Mouse (Mus musculus) intestine, embryonic 15.5 days (tissue): Measurements from ENCODE around the gene Hao1. TPM values are rescaled to one million over a fixed set of nuclear protein-coding genes. Genes with fewer than 3 reads are reported as not detected.

Source experiments
- ATAC-seq: fragments of 200-750 bp; cut with Nextera tagmentation; 2 replicates; pipeline ENCODE4 v1.8.0; 2017; ENCODE audit warnings: moderate TSS enrichment, moderate library complexity
- H3K27ac ChIP-seq: fragments of 300-500 bp; sonication (generic); 2 replicates; pipeline ENCODE4 v1.5.1; 2015; ENCODE audit warnings: mild to moderate bottlenecking, inconsistent platforms
- H3K27me3 ChIP-seq: fragments of 300-500 bp; sonication (generic); replicated peaks from 2 replicates; pipeline ENCODE4 v1.6.1; 2015; ENCODE audit warnings: inconsistent platforms
- H3K36me3 ChIP-seq: fragments of 300-500 bp; sonication (generic); 2 replicates; pipeline ENCODE4 v1.6.1; 2015; ENCODE audit warnings: inconsistent platforms
- H3K4me1 ChIP-seq: fragments of 300-500 bp; sonication (generic); replicated peaks from 2 replicates; pipeline ENCODE4 v1.6.1; 2015; ENCODE audit warnings: inconsistent platforms
- H3K4me2 ChIP-seq: fragments of 300-500 bp; sonication (generic); replicated peaks from 2 replicates; pipeline ENCODE4 v1.6.1; 2015; ENCODE audit warnings: mild to moderate bottlenecking, inconsistent platforms
- H3K4me3 ChIP-seq: fragments of 300-500 bp; sonication (generic); replicated peaks from 2 replicates; pipeline ENCODE4 v1.5.1; 2015; ENCODE audit warnings: inconsistent platforms
- H3K9ac ChIP-seq: fragments of 300-500 bp; sonication (generic); 2 replicates; pipeline ENCODE4 v1.6.1; 2015; ENCODE audit warnings: inconsistent platforms
- H3K9me3 ChIP-seq: fragments of 300-500 bp; sonication (generic); 2 replicates; pipeline ENCODE4 v1.6.1; 2016; ENCODE audit warnings: inconsistent platforms
- WGBS: fragments of 180-500 bp; shearing (Covaris S2); methylation state at CpG from one replicate; pipeline ENCODE4 v1.1.7; 2015; 5-methylcytosine and 5-hydroxymethylcytosine counted together
- polyA plus RNA-seq: library from polyadenylated mRNA; unstranded; fragments of >200 nt; fragmentation: Nextera tagmentation; extraction: Ambion mirVana; gene quantifications from 2 replicates; pipeline ENCODE4 v1.2.1, GENCODE M21; 2015

The Hao1 gene
- polyA plus RNA-seq, 1 experiment from 2014 or later = not detected

GRCm38 (mm10) chr2:134527419-134528114 is 26.6 kb downstream of the Hao1 start:
- WGBS = 49% methylated on average over 10 of the region's 11 CpGs
- Histone ChIP-seq H3K27me3 (no peaks in the 10 kb centered on the region), H3K4me1 (no peaks in the 10 kb centered on the region), H3K27ac (no peak overlapping the region), H3K9me3 (no peaks in the 10 kb centered on the region), H3K36me3 (no peaks in the 10 kb centered on the region), H3K9ac (no peak overlapping the region), H3K4me2 (no peak overlapping the region), H3K4me3 (no peak overlapping the region)
- ATAC-seq = no peak; the same call in 1 of the 2 replicates

GRCm38 (mm10) chr2:134518042-134518441 is 36.1 kb downstream of the Hao1 start:
- H3K36me3 ChIP-seq = no peaks in the 10 kb centered on the region
- H3K9me3 ChIP-seq = no peaks in the 10 kb centered on the region
- no peak overlapping the region for H3K9ac ChIP-seq
- no peak for ATAC-seq
- no peak overlapping the region for H3K27ac ChIP-seq
- H3K27me3 ChIP-seq = no peaks in the 10 kb centered on the region
- H3K4me1 ChIP-seq = no peaks in the 10 kb centered on the region
- H3K4me2 ChIP-seq = no peak overlapping the region
- H3K4me3 ChIP-seq = no peak overlapping the region

GRCm38 (mm10) chr2:134499777-134500176 is 54.4 kb downstream of the Hao1 start:
- WGBS = 83% methylated on average over 3 of the region's 3 CpGs
- Histone ChIP-seq H3K36me3 (no peaks in the 10 kb centered on the region), H3K9ac (no peak overlapping the region), H3K4me3 (no peak overlapping the region), H3K27me3 (no peaks in the 10 kb centered on the region), H3K4me1 (no peaks in the 10 kb centered on the region), H3K27ac (no peak overlapping the region), H3K9me3 (no peaks in the 10 kb centered on the region), H3K4me2 (no peak overlapping the region)
- ATAC-seq = no peak

GRCm38 (mm10) chr2:134498450-134498849 is 55.7 kb downstream of the Hao1 start:
- Histone ChIP-seq H3K27me3 (no peaks in the 10 kb centered on the region), H3K4me3 (no peak overlapping the region), H3K27ac (no peak overlapping the region), H3K36me3 (no peaks in the 10 kb centered on the region), H3K4me2 (no peak overlapping the region), H3K9me3 (no peaks in the 10 kb centered on the region), H3K4me1 (no peaks in the 10 kb centered on the region), H3K9ac (no peak overlapping the region)
- ATAC-seq = no peak
- 63% methylated on average over 7 of the region's 7 CpGs for WGBS

GRCm38 (mm10) chr2:134488671-134489070 is 65.5 kb downstream of the Hao1 start:
- Histone ChIP-seq H3K27ac (no peak overlapping the region), H3K9ac (no peak overlapping the region), H3K4me1 (no peaks in the 10 kb centered on the region), H3K36me3 (no peaks in the 10 kb centered on the region), H3K27me3 (no peaks in the 10 kb centered on the region), H3K9me3 (no peaks in the 10 kb centered on the region), H3K4me2 (no peak overlapping the region), H3K4me3 (no peak overlapping the region)
- no peak for ATAC-seq
- WGBS = 83% methylated on average over 6 of the region's 6 CpGs

GRCm38 (mm10) chr2:134486055-134486834 is 67.9 kb downstream of the Hao1 start:
- no peaks in the 10 kb centered on the region for H3K27me3 ChIP-seq
- no peak overlapping the region for H3K4me2 ChIP-seq
- WGBS = 42% methylated on average over 11 of the region's 11 CpGs
- no peak for ATAC-seq
- no peak overlapping the region for H3K27ac ChIP-seq
- no peaks in the 10 kb centered on the region for H3K9me3 ChIP-seq
- no peaks in the 10 kb centered on the region for H3K4me1 ChIP-seq
- no peak overlapping the region for H3K9ac ChIP-seq
- H3K4me3 ChIP-seq = no peak overlapping the region
- H3K36me3 ChIP-seq = no peaks in the 10 kb centered on the region

- Histone ChIP-seq H3K4me2 (no peak overlapping the region), H3K27me3 (no peaks in the 10 kb centered on the region), H3K27ac (no peak overlapping the region), H3K9ac (no peak overlapping the region), H3K9me3 (no peaks in the 10 kb centered on the region), H3K36me3 (no peaks in the 10 kb centered on the region), H3K4me1 (no peaks in the 10 kb centered on the region), H3K4me3 (no peak overlapping the region)
- no peak for ATAC-seq
- 32% methylated on average over 4 of the region's 4 CpGs for WGBS
Measured at GRCm38 (mm10) chr2:134482683-134483082, 71.5 kb downstream of the Hao1 start.

GRCm38 (mm10) chr2:134481759-134482158 is 72.4 kb downstream of the Hao1 start:
- Histone ChIP-seq H3K9ac (no peak overlapping the region), H3K27me3 (no peaks in the 10 kb centered on the region), H3K27ac (no peak overlapping the region), H3K4me3 (no peak overlapping the region), H3K4me1 (no peaks in the 10 kb centered on the region), H3K9me3 (no peaks in the 10 kb centered on the region), H3K4me2 (no peak overlapping the region), H3K36me3 (no peaks in the 10 kb centered on the region)
- WGBS = 10% methylated on average over 8 of the region's 8 CpGs
- ATAC-seq = no peak

- Histone ChIP-seq H3K27me3 (no peaks in the 10 kb centered on the region), H3K9ac (no peak overlapping the region), H3K27ac (no peak overlapping the region), H3K4me1 (no peaks in the 10 kb centered on the region), H3K9me3 (no peaks in the 10 kb centered on the region), H3K36me3 (no peaks in the 10 kb centered on the region), H3K4me2 (no peak overlapping the region), H3K4me3 (no peak overlapping the region)
- no peak for ATAC-seq
- WGBS = 93% methylated on average over 6 of the region's 6 CpGs
Measured at GRCm38 (mm10) chr2:134481174-134481573, 73.0 kb downstream of the Hao1 start.

GRCm38 (mm10) chr2:134465132-134465531 is 89.0 kb downstream of the Hao1 start:
- Histone ChIP-seq H3K27ac (no peak overlapping the region), H3K9ac (no peak overlapping the region), H3K4me3 (no peak overlapping the region)

GRCm38 (mm10) chr2:134462321-134462720 is 91.8 kb downstream of the Hao1 start:
- H3K4me3 ChIP-seq = no peak overlapping the region
- no peak for ATAC-seq
- H3K4me1 ChIP-seq = no peaks in the 10 kb centered on the region
- no peaks in the 10 kb centered on the region for H3K9me3 ChIP-seq
- H3K4me2 ChIP-seq = no peak overlapping the region
- H3K36me3 ChIP-seq = no peaks in the 10 kb centered on the region
- H3K27ac ChIP-seq = no peak overlapping the region
- H3K9ac ChIP-seq = no peak overlapping the region
- WGBS = 65% methylated on average over 6 of the region's 6 CpGs
- H3K27me3 ChIP-seq = no peaks in the 10 kb centered on the region

More at GRCm38 (mm10) chr2:134465132-134465531, 89.0 kb downstream of the Hao1 start:
- Histone ChIP-seq H3K36me3 (no peaks in the 10 kb centered on the region), H3K4me1 (no peaks in the 10 kb centered on the region), H3K4me2 (no peak overlapping the region), H3K9me3 (no peaks in the 10 kb centered on the region), H3K27me3 (no peaks in the 10 kb centered on the region)
- 49% methylated on average over 2 of the region's 2 CpGs for WGBS
- ATAC-seq = peak; percentile 62; the same call in 1 of the 2 replicates

GRCm38 (mm10) chr2:134460831-134461230 is 93.3 kb downstream of the Hao1 start:
- Histone ChIP-seq H3K27ac (no peak overlapping the region), H3K4me2 (no peak overlapping the region), H3K4me3 (no peak overlapping the region), H3K4me1 (no peaks in the 10 kb centered on the region), H3K27me3 (no peaks in the 10 kb centered on the region), H3K9ac (no peak overlapping the region), H3K9me3 (no peaks in the 10 kb centered on the region), H3K36me3 (no peaks in the 10 kb centered on the region)
- ATAC-seq = no peak
- WGBS = 59% methylated on average over 5 of the region's 5 CpGs
